Comparison of ENCODE assay signal across 14 mouse cellular contexts in the genomic region with DNA sequence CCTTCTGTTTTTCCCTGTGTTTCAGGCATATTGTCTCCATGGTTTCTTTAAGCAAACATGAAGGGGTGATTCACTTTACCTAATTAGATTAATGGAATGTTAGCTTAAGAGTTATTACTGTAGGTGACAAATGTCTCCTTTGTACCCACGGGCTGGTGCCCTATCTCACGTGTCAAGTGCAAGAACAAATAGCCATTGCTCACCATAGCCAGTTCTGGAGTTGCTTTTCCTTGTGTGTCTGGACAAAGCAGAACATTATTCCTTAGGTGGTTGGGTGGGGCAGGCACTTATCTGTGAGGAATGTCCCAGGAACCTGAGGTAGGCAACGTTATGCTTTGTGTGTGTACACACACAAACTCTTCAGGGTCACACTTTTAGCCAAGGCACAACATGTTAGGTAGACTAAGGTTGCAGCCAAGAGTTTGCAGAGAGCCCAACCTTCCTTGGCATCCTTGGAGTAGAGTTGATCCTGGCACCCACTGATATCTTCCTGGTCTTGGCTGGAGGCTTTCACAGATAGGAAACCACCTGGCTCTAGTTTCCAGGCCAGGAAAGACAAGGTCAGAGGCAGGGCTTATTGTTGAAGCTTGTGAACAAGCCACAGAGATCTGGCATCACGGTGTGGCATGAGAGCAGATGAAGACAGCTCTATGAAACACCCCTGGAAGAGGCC. TPM values are rescaled to one million over a fixed set of nuclear protein-coding genes. Genes with fewer than 3 reads are reported as not detected.
A peak's percentile ranks its signal among the peaks of the same experiment; 100 is the strongest.
DNase-seq lines count a peak whose midpoint lies in the region; ATAC-seq and TF ChIP-seq lines count a peak whose summit lies in the region.
"Had no signal": no experiment of that assay in that cellular context is flagged by ENCODE, and none has a peak within 500 bp of the region (broad histone marks: within the 10 kb centered on the region; RNA-seq: fewer than 3 reads in every experiment).

No protein-coding gene starts in this region.

- no peak for ATAC-seq in heart, embryonic 14.5 days (ENCODE audit: insufficient number of reproducible peaks, insufficient read depth, low FRiP score, low read depth)
- ATAC-seq in megakaryocyte-erythroid progenitor cell, adult 5-6 weeks (replicated peaks; ENCODE audit: low FRiP score, low TSS enrichment, poor library complexity, severe bottlenecking), result 0 out of 2 replicates have a peak, but pooled peaks have one; percentile 27
- ATAC-seq in kidney, embryonic 16.5 days (ENCODE audit: low FRiP score, low TSS enrichment), result no peak

- TF ChIP-seq CTCF in MEL (IDR thresholded peaks at IDR 0.05 in 2 of 3, conservative IDR thresholded peaks at IDR 0.05 in 1 of 3; ENCODE audit: control insufficient read depth in 1 of 3, insufficient read depth in 1 of 3, low read depth in 2 of 3, low read length in 3 of 3, poor library complexity in 1 of 3, severe bottlenecking in 1 of 3), result no peak

- 0 out of 2 replicates have a peak overlapping the region, but pooled peaks have one; percentile 3 for H3K4me2 ChIP-seq in heart, embryonic 14.5 days (ENCODE audit: low read length)
- no peak overlapping the region for H3K4me2 ChIP-seq in kidney, embryonic 16.5 days (replicated peaks; ENCODE audit: low read depth, low read length)
- H3K4me2 ChIP-seq: embryonic facial prominence, embryonic 15.5 days; heart, embryonic 12.5 days had no signal

- TF ChIP-seq POLR2A in MEL (IDR thresholded peaks at IDR 0.05; ENCODE audit: control insufficient read depth in 1 of 2, insufficient read depth in 1 of 2, low read depth in 1 of 2, low read length in 2 of 2, poor library complexity in 1 of 2), result no peak

- H3K9ac ChIP-seq in heart, embryonic 14.5 days (ENCODE audit: low read length), result no peak overlapping the region
- H3K9ac ChIP-seq in MEL (ENCODE audit: control insufficient read depth, low read depth, low read length, poor library complexity, severe bottlenecking), result no peak overlapping the region
- H3K9ac ChIP-seq in kidney, embryonic 16.5 days (replicated peaks; ENCODE audit: low read length), result no peak overlapping the region
- H3K9ac ChIP-seq: embryonic facial prominence, embryonic 15.5 days; heart, embryonic 12.5 days had no signal

- no peak for TF ChIP-seq RAD21 in MEL (IDR thresholded peaks at IDR 0.05; ENCODE audit: low read depth, low read length)

- no peaks in the 10 kb centered on the region for H3K9me3 ChIP-seq in heart, embryonic 14.5 days (ENCODE audit: control insufficient read depth, low read length)
- H3K9me3 ChIP-seq in MEL (replicated peaks; ENCODE audit: insufficient read depth, low read length), result no peaks in the 10 kb centered on the region
- no peaks in the 10 kb centered on the region for H3K9me3 ChIP-seq in kidney, embryonic 16.5 days (ENCODE audit: low read length)
- H3K9me3 ChIP-seq: embryonic facial prominence, embryonic 15.5 days; heart, embryonic 12.5 days; hindbrain, embryonic 10.5 days had no signal

- H3K4me1 ChIP-seq in heart, embryonic 14.5 days (ENCODE audit: control insufficient read depth in 2 of 2, insufficient read depth in 2 of 2, low read length in 2 of 2), result peaks cover 7 to 10% of the 10 kb centered on the region in 2 experiments; a peak in 3 of 4 replicates
- H3K4me1 ChIP-seq in MEL (ENCODE audit: control insufficient read depth in 1 of 2, insufficient read depth in 2 of 2, low read length in 2 of 2), result no peaks in the 10 kb centered on the region
- peaks cover 7% of the 10 kb centered on the region; the same call in 1 of the 2 replicates for H3K4me1 ChIP-seq in kidney, embryonic 16.5 days (ENCODE audit: insufficient read depth, low read length)

- 41% methylated on average over 4 of the region's 4 CpGs for WGBS in heart, embryonic 14.5 days
- WGBS in kidney, embryonic 16.5 days, result 31% methylated on average over 4 of the region's 4 CpGs

- H3K27ac ChIP-seq in heart, embryonic 14.5 days (replicated peaks in 1 of 2; ENCODE audit: control insufficient read depth in 1 of 2, insufficient read depth in 1 of 2, low read depth in 2 of 2, low read length in 2 of 2), result no peak overlapping the region
- no peak overlapping the region for H3K27ac ChIP-seq in MEL (ENCODE audit: control insufficient read depth, low read depth, low read length)
- no peak overlapping the region for H3K27ac ChIP-seq in kidney, embryonic 16.5 days (ENCODE audit: low read length)
- H3K27ac ChIP-seq: embryonic facial prominence, embryonic 15.5 days; hindbrain, embryonic 10.5 days had no signal

- no peaks in the 10 kb centered on the region; the same call in 1 of the 2 replicates for H3K79me2 ChIP-seq in MEL (ENCODE audit: control insufficient read depth, insufficient read depth, low read length, poor library complexity)

- H3K27me3 ChIP-seq in heart, embryonic 14.5 days (ENCODE audit: control insufficient read depth, insufficient read depth, low read length), result peaks cover 11% of the 10 kb centered on the region
- H3K27me3 ChIP-seq in MEL (ENCODE audit: control insufficient read depth in 1 of 2, insufficient read depth in 2 of 2, low read length in 2 of 2), result no peaks in the 10 kb centered on the region
- no peaks in the 10 kb centered on the region for H3K27me3 ChIP-seq in kidney, embryonic 16.5 days (ENCODE audit: insufficient read depth, low read length)

- H3K4me3 ChIP-seq in heart, embryonic 14.5 days (ENCODE audit: control insufficient read depth in 1 of 2, insufficient read depth in 1 of 2, low read depth in 1 of 2, low read length in 2 of 2), result no peak overlapping the region
- no peak overlapping the region for H3K4me3 ChIP-seq in MEL (ENCODE audit: control insufficient read depth in 1 of 2, insufficient read depth in 1 of 2, low read depth in 2 of 2, low read length in 2 of 2)
- no peak overlapping the region for H3K4me3 ChIP-seq in kidney, embryonic 16.5 days (ENCODE audit: low read length)
- H3K4me3 ChIP-seq: embryonic facial prominence, embryonic 15.5 days; heart, embryonic 12.5 days; hindbrain, embryonic 10.5 days had no signal

- H3K36me3 ChIP-seq in heart, embryonic 14.5 days (ENCODE audit: control insufficient read depth, insufficient read depth, low read length), result peaks cover 11% of the 10 kb centered on the region
- H3K36me3 ChIP-seq in MEL (ENCODE audit: control insufficient read depth in 1 of 2, insufficient read depth in 2 of 2, low read length in 2 of 2), result no peaks in the 10 kb centered on the region
- 0 out of 2 replicates have a peak, but pooled peaks cover 3% of the 10 kb centered on the region for H3K36me3 ChIP-seq in kidney, embryonic 16.5 days (ENCODE audit: insufficient read depth, low read length)

- TF ChIP-seq EP300 in MEL (IDR thresholded peaks at IDR 0.05; ENCODE audit: low read depth in 1 of 2, low read length in 2 of 2), result no peak

- no peak for DNase-seq in heart, adult 18-20 months
- no peak for DNase-seq in MEL (ENCODE audit: low read depth, low spot score)
- DNase-seq in cerebellum, postnatal 25 days, result peak; percentile 40 to 42
- DNase-seq in spleen, postnatal 10 days (ENCODE audit: low spot score in 2 of 2), result no peak
- DNase-seq: adrenal gland, adult 2 months; kidney, postnatal 25 days; liver; right cerebral cortex, adult 18-20 months had no signal

TF ChIP-seq in MEL, 35 proteins besides CTCF, POLR2A, EP300 and RAD21:
- TF ChIP-seq E2F4 (IDR thresholded peaks at IDR 0.05; ENCODE audit: borderline replicate concordance, low read depth, low read length) (no peak), TCF12 (IDR thresholded peaks at IDR 0.05; ENCODE audit: low read depth, low read length) (0 out of 2 replicates have a peak, but pooled peaks have one; percentile 6)
TF ChIP-seq in MEL: peak in this region for 1.

RNA-seq across cellular contexts. Expression of a gene that starts 3.5 kb away (rescaled TPM):
- not detected in 2 replicates for polyA plus RNA-seq in heart, embryonic 14.5 days (2014; fragmentation: Nextera tagmentation; extraction: Ambion mirVana)
- total RNA-seq in heart, adult 18-20 months (2021), result under 1 TPM; 0.20 to 0.41 TPM
- total RNA-seq in MEL (2012; rRNA removed), result 0.46 and 0.58 TPM in 2 replicates
- 1 to 10 TPM in 1 of 2 experiments, not detected in 1; 2.7 TPM for polyA plus RNA-seq in MEL (2012; ENCODE audit: insufficient read depth in 1 of 2, insufficient read length in 2 of 2, low read depth in 1 of 2, low replicate concordance in 2 of 2, missing spikeins in 1 of 2)
- not detected in 2 replicates for total RNA-seq in megakaryocyte-erythroid progenitor cell, adult 5-6 weeks (2014; fragmentation: Nextera tagmentation)
- total RNA-seq in megakaryocyte-erythroid progenitor cell, adult 5-6 weeks (2017), result 0.27 and 0.42 TPM in 2 replicates
- polyA plus RNA-seq in kidney, embryonic 16.5 days (2015; fragmentation: Nextera tagmentation; extraction: Ambion mirVana), result 0.51 and 1.1 TPM in 2 replicates

Comparison
In these comparisons a context has a peak if more than half of its experiments do, and no peak if none do; other contexts are left out.
1. DNase-seq: peak in cerebellum, postnatal 25 days (2 of 2); none in heart, adult 18-20 months (0 of 2), MEL (single experiment) and spleen, postnatal 10 days (0 of 2).